Mouse (Mus musculus) CH12.LX (cell line): Measurements from ENCODE around the gene Dscam. TPM values are rescaled to one million over a fixed set of nuclear protein-coding genes. Genes with fewer than 3 reads are reported as not detected.

ENCODE experiments used
- DNase-seq: peaks from one replicate; pipeline ENCODE4 v3.0.0-alpha.2; 2013; ENCODE audit errors: extremely low read depth
- H3K27ac ChIP-seq: 2 replicates; pipeline ENCODE4 v1.5.1; 2012; ENCODE audit warnings: low read depth, mild to moderate bottlenecking, control low read depth, moderate library complexity; ENCODE audit not compliant: insufficient read depth
- H3K27me3 ChIP-seq: replicated peaks from 2 replicates; pipeline ENCODE3; 2012; ENCODE audit warnings: inconsistent platforms
- H3K36me3 ChIP-seq, 2 experiments: replicated peaks in 1 of 2; 2 replicates each; pipeline versions ENCODE3 to v1.6.1; 2012; ENCODE audit warnings: inconsistent platforms in 1 of 2, low read length in 1 of 2, mild to moderate bottlenecking in 1 of 2, mixed read lengths in 1 of 2, moderate library complexity in 1 of 2; ENCODE audit not compliant: control insufficient read depth in 1 of 2, insufficient read depth in 1 of 2
- H3K4me1 ChIP-seq, 2 experiments: 2 replicates each; pipeline ENCODE4 v1.6.1; 2012; ENCODE audit warnings: inconsistent platforms in 1 of 2, moderate library complexity in 1 of 2; ENCODE audit not compliant: insufficient read depth in 2 of 2, control insufficient read depth in 1 of 2
- H3K4me2 ChIP-seq: 2 replicates; pipeline ENCODE4 v1.6.1; 2012; ENCODE audit warnings: low read depth, mild to moderate bottlenecking, control low read depth; ENCODE audit not compliant: poor library complexity, insufficient read depth, severe bottlenecking
- H3K4me3 ChIP-seq, 3 experiments: fragments of 150-350 bp in 1 of 3; sonication (generic) in 1 of 3; replicated peaks in 1 of 3; 2 replicates each; pipeline versions ENCODE3 to v1.5.1; 2011 to 2012; ENCODE audit warnings: low read depth in 2 of 3, low read length in 2 of 3, mild to moderate bottlenecking in 2 of 3, moderate library complexity in 2 of 3, control low read depth in 1 of 3, improper control_type of control experiment in 1 of 3, inconsistent platforms in 1 of 3, mixed read lengths in 1 of 3; ENCODE audit not compliant: poor library complexity in 1 of 3
- H3K79me2 ChIP-seq: replicated peaks from 2 replicates; pipeline ENCODE4 v1.6.1; 2012; ENCODE audit warnings: mild to moderate bottlenecking, moderate library complexity; ENCODE audit not compliant: control insufficient read depth, poor library complexity, insufficient read depth, severe bottlenecking; ENCODE audit errors: extremely low read depth
- H3K9ac ChIP-seq: 2 replicates; pipeline ENCODE4 v1.6.1; 2012; ENCODE audit warnings: low read depth, mild to moderate bottlenecking, control low read depth, moderate library complexity; ENCODE audit not compliant: insufficient read depth
- H3K9me3 ChIP-seq: replicated peaks from 2 replicates; pipeline ENCODE3; 2012; ENCODE audit warnings: low read length, inconsistent platforms, mixed read lengths
- BHLHE40 ChIP-seq: IDR thresholded peaks from 2 replicates; pipeline ENCODE4 v1.6.1; 2011; ENCODE audit warnings: mild to moderate bottlenecking, low read depth, low read length, improper control_type of control experiment
- ELF1 ChIP-seq: IDR thresholded peaks from 2 replicates; pipeline ENCODE4 v1.6.1; 2014; ENCODE audit warnings: low read depth, mild to moderate bottlenecking, inconsistent platforms, low read length, improper control_type of control experiment
- IRF4 ChIP-seq: IDR thresholded peaks from 2 replicates; pipeline ENCODE4 v1.6.1; 2014; ENCODE audit warnings: low read depth, mild to moderate bottlenecking, inconsistent platforms, low read length, improper control_type of control experiment
- JUND ChIP-seq: conservative IDR thresholded peaks from 2 replicates; pipeline ENCODE4 v1.6.1; 2011; ENCODE audit warnings: low read depth, low read length, improper control_type of control experiment
- MAFK ChIP-seq: IDR thresholded peaks from 2 replicates; pipeline ENCODE4 v1.6.1; 2011; ENCODE audit warnings: low read length, improper control_type of control experiment; ENCODE audit not compliant: insufficient replicate concordance
- MAX ChIP-seq: IDR thresholded peaks from 2 replicates; pipeline ENCODE4 v1.6.1; 2011; ENCODE audit warnings: low read length, improper control_type of control experiment
- MAZ ChIP-seq: IDR thresholded peaks from 2 replicates; pipeline ENCODE4 v1.6.1; 2012; ENCODE audit warnings: low read depth, mild to moderate bottlenecking, inconsistent platforms, low read length, improper control_type of control experiment, moderate library complexity
- PAX5 ChIP-seq: IDR thresholded peaks from 2 replicates; pipeline ENCODE4 v1.6.1; 2012; ENCODE audit warnings: low read length, inconsistent platforms, mixed read lengths
- RAD21 ChIP-seq: IDR thresholded peaks from 2 replicates; pipeline ENCODE4 v1.6.1; 2011; ENCODE audit warnings: low read depth, mild to moderate bottlenecking, low read length, improper control_type of control experiment, moderate library complexity
- SIN3A ChIP-seq: IDR thresholded peaks from 2 replicates; pipeline ENCODE4 v1.6.1; 2012; ENCODE audit warnings: low read length, improper control_type of control experiment, inconsistent platforms
- USF1 ChIP-seq: IDR thresholded peaks from 2 replicates; pipeline ENCODE4 v1.6.1; 2014; ENCODE audit warnings: low read depth, mild to moderate bottlenecking, inconsistent platforms, low read length, improper control_type of control experiment
- ZC3H11A ChIP-seq: IDR thresholded peaks from 2 replicates; pipeline ENCODE4 v1.6.1; 2012; ENCODE audit warnings: low read depth, mild to moderate bottlenecking, inconsistent platforms, low read length, improper control_type of control experiment
- ZKSCAN1 ChIP-seq: IDR thresholded peaks from 2 replicates; pipeline ENCODE4 v1.6.1; 2012; ENCODE audit warnings: low read depth, inconsistent platforms, low read length, improper control_type of control experiment, borderline replicate concordance
- ZMIZ1 ChIP-seq: IDR thresholded peaks from 2 replicates; pipeline ENCODE4 v1.6.1; 2012; ENCODE audit warnings: low read depth, mild to moderate bottlenecking, inconsistent platforms, low read length, improper control_type of control experiment
- ZNF384 ChIP-seq: IDR thresholded peaks from 2 replicates; pipeline ENCODE4 v1.6.1; 2012; ENCODE audit warnings: low read depth, low read length, improper control_type of control experiment, inconsistent platforms
- dilution Hi-C: fragments of 300-500 bp; cut with MboI; formaldehyde crosslinking; loops from 2 replicates; pipeline ENCODE4 v1.14.3; 2020; ENCODE audit warnings: low sequenced_read_pairs; ENCODE audit not compliant: extremely low pct_unique_long_range_greater_than_20kb, extremely low pct_ligation_motif_present
- in situ Hi-C: fragments of 300-500 bp; cut with MboI; formaldehyde crosslinking; loops from 3 replicates; pipeline ENCODE4 v1.14.3; 2019; ENCODE audit warnings: low sequenced_read_pairs, low pct_ligation_motif_present, low pct_unique_long_range_greater_than_20kb, mixed read lengths
- polyA plus RNA-seq: library from polyadenylated mRNA; unstranded; fragments of >175 nt; gene quantifications from 2 replicates; pipeline ENCODE4 v1.2.1, GENCODE M21; 2012; ENCODE audit warnings: low read depth; ENCODE audit not compliant: insufficient read length
- total RNA-seq, 2 experiments: library from RNA; depleted of rRNA; stranded (reverse); fragments of 300-350 nt in 1 of 2; fragments of >200 nt in 1 of 2; gene quantifications; 2 replicates each; pipeline ENCODE4 v1.2.3; 2012 to 2014

Dscam gene
- total and polyA plus RNA-seq, 3 experiments = under 0.01 to 0.39 (median 0.12) TPM

GRCm38 (mm10) chr16:96968885-96969480 is 201.6 kb downstream of the Dscam start:
- in situ Hi-C loops (no loop called here), dilution Hi-C loops (no loop called here)
- Histone ChIP-seq H3K27ac (no peak overlapping the region), H3K4me3 (no peak overlapping the region), H3K27me3 (no peaks in the 10 kb centered on the region), H3K36me3 (no peaks in the 10 kb centered on the region), H3K79me2 (no peaks in the 10 kb centered on the region), H3K4me2 (no peak overlapping the region), H3K4me1 (peaks cover 0 to 11% of the 10 kb centered on the region in 2 experiments; a peak in 2 of 4 replicates), H3K9me3 (no peaks in the 10 kb centered on the region), H3K9ac (no peak overlapping the region)
- no peak for DNase-seq
- no peak for TF ChIP-seq BHLHE40
- TF ChIP-seq PAX5 = no peak
- no peak for TF ChIP-seq MAX
- TF ChIP-seq ZNF384 = no peak
- no peak for TF ChIP-seq MAFK
- no peak for TF ChIP-seq SIN3A
- TF ChIP-seq RAD21 = no peak
- no peak for TF ChIP-seq USF1

- no peaks in the 10 kb centered on the region for H3K36me3 ChIP-seq
- H3K27me3 ChIP-seq = peaks cover 1% of the 10 kb centered on the region
- no peak overlapping the region for H3K4me3 ChIP-seq
- H3K4me2 ChIP-seq = no peak overlapping the region
- no peaks in the 10 kb centered on the region for H3K79me2 ChIP-seq
- peaks cover 0 to 4% of the 10 kb centered on the region in 2 experiments; a peak in 1 of 4 replicates for H3K4me1 ChIP-seq
- dilution Hi-C loops = no loop called here
- peaks cover 2% of the 10 kb centered on the region for H3K9me3 ChIP-seq
- H3K27ac ChIP-seq = no peak overlapping the region
- no peak overlapping the region for H3K9ac ChIP-seq
- in situ Hi-C loops = no loop called here
- no peak for DNase-seq
- no peak for TF ChIP-seq JUND
- TF ChIP-seq ELF1 = no peak
- no peak for TF ChIP-seq ZKSCAN1
These were observed 210.9 kb downstream of the Dscam start for GRCm38 (mm10) chr16:96959695-96960094.

- no peak for DNase-seq
- TF ChIP-seq ZC3H11A (no peak), JUND (no peak), MAZ (no peak), IRF4 (no peak), ZMIZ1 (no peak)
- H3K9ac ChIP-seq = no peak overlapping the region
- H3K27ac ChIP-seq = no peak overlapping the region
- dilution Hi-C loops (no loop called here), in situ Hi-C loops (no loop called here)
- H3K79me2 ChIP-seq = no peaks in the 10 kb centered on the region
- peaks cover 0 to 14% of the 10 kb centered on the region in 2 experiments; a peak in 2 of 4 replicates for H3K4me1 ChIP-seq
- H3K4me3 ChIP-seq = no peak overlapping the region
- no peaks in the 10 kb centered on the region for H3K36me3 ChIP-seq
- H3K4me2 ChIP-seq = no peak overlapping the region
- H3K9me3 ChIP-seq = no peaks in the 10 kb centered on the region
- peaks cover 2% of the 10 kb centered on the region for H3K27me3 ChIP-seq
These were observed 224.9 kb downstream of the Dscam start for GRCm38 (mm10) chr16:96945468-96946302.
